ENCODE assay signal across 8 mouse cellular contexts in genomic region chr9:28404616-28405015, GRCm38 (mm10).
DNase-seq lines count a peak whose midpoint lies in the region; ATAC-seq and TF ChIP-seq lines count a peak whose summit lies in the region.

No protein-coding gene starts in this region.

- H3K9ac ChIP-seq in forebrain, embryonic 11.5 days (ENCODE audit: low read length) = no peak overlapping the region; the same call in 1 of the 2 replicates
- H3K9ac ChIP-seq in limb, embryonic 12.5 days (replicated peaks) = no peak overlapping the region

- intact Hi-C loops in gastrocnemius, adult 2 months (cut with DNase I) = loop anchor here (10.0 kb wide), 1 partner anchor 140 kb away; no protein-coding TSS in a partner anchor
- intact Hi-C loops in left cerebral cortex, postnatal 25 days (cut with DNase I) = loop anchor here (2.0 to 10.0 kb wide), 4 partner anchors 122 to 990 kb away; no protein-coding TSS in a partner anchor
- intact Hi-C loops in left cerebral cortex, postnatal 14 days (cut with DNase I) = loop anchor here (5.0 kb wide), 1 partner anchor 142 kb away; no protein-coding TSS in a partner anchor

- peaks cover 8% of the 10 kb centered on the region; the same call in 1 of the 2 replicates for H3K27me3 ChIP-seq in forebrain, embryonic 11.5 days (ENCODE audit: control insufficient read depth, insufficient read depth, low read length)
- H3K27me3 ChIP-seq in limb, embryonic 12.5 days = peaks cover 47% of the 10 kb centered on the region

- no peak for TF ChIP-seq POLR2A in bone marrow macrophage, adult 2 months (IDR thresholded peaks at IDR 0.05; ENCODE audit: borderline replicate concordance, low read depth, low read length)

- no peak for TF ChIP-seq CTCF in gastrocnemius, adult 2 months (IDR thresholded peaks at IDR 0.05)
- TF ChIP-seq CTCF in bone marrow macrophage, adult 2 months (IDR thresholded peaks at IDR 0.05; ENCODE audit: low read depth, low read length) = no peak

- ATAC-seq in forebrain, embryonic 11.5 days (replicated peaks; ENCODE audit: low FRiP score) = no peak
- no peak for ATAC-seq in limb, embryonic 12.5 days (ENCODE audit: insufficient number of reproducible peaks, insufficient read depth, low FRiP score, low TSS enrichment, low read depth)

- no peaks in the 10 kb centered on the region for H3K36me3 ChIP-seq in forebrain, embryonic 11.5 days (ENCODE audit: control insufficient read depth, insufficient read depth, low read length)
- no peaks in the 10 kb centered on the region for H3K36me3 ChIP-seq in limb, embryonic 12.5 days

- no peaks in the 10 kb centered on the region for H3K9me3 ChIP-seq in forebrain, embryonic 11.5 days (ENCODE audit: control insufficient read depth, low read length)
- no peaks in the 10 kb centered on the region for H3K9me3 ChIP-seq in limb, embryonic 12.5 days

- H3K4me3 ChIP-seq in gastrocnemius, adult 2 months = peak overlapping the region; percentile 64
- H3K4me3 ChIP-seq in bone marrow macrophage, adult 2 months (ENCODE audit: insufficient read depth, low read length) = peak overlapping the region; percentile 59; the same call in 1 of the 2 replicates
- no peak overlapping the region; the same call in 1 of the 2 replicates for H3K4me3 ChIP-seq in forebrain, embryonic 11.5 days (ENCODE audit: low read depth, low read length)
- H3K4me3 ChIP-seq in limb, embryonic 12.5 days (replicated peaks) = peak overlapping the region; percentile 58; the same call in 1 of the 2 replicates

- 65% methylated on average over 8 of the region's 8 CpGs for WGBS in forebrain, embryonic 11.5 days
- 56% methylated on average over 8 of the region's 8 CpGs for WGBS in limb, embryonic 12.5 days

- peak overlapping the region; percentile 97; the same call in 1 of the 2 replicates for H3K4me2 ChIP-seq in forebrain, embryonic 11.5 days (ENCODE audit: low read depth, low read length, severe bottlenecking)
- peak overlapping the region; percentile 99 for H3K4me2 ChIP-seq in limb, embryonic 12.5 days

- DNase-seq in gastrocnemius, adult 2 months = no peak
- no peak for DNase-seq in gastrocnemius, postnatal 25 days
- DNase-seq in forebrain, embryonic 11.5 days (ENCODE audit: low spot score) = no peak
- no peak for DNase-seq in ovary, adult 18-20 months (ENCODE audit: low spot score)
- no peak for DNase-seq in left cerebral cortex, postnatal 25 days (ENCODE audit: low spot score in 2 of 2)
- DNase-seq in left cerebral cortex, postnatal 14 days (ENCODE audit: low spot score in 2 of 2) = no peak

- H3K4me1 ChIP-seq in bone marrow macrophage, adult 2 months (ENCODE audit: control insufficient read depth, insufficient read depth, low read length) = no peaks in the 10 kb centered on the region
- H3K4me1 ChIP-seq in forebrain, embryonic 11.5 days (replicated peaks; ENCODE audit: control insufficient read depth, insufficient read depth, low read length) = no peaks in the 10 kb centered on the region; the same call in 1 of the 2 replicates
- H3K4me1 ChIP-seq in limb, embryonic 12.5 days (replicated peaks) = peaks cover 6% of the 10 kb centered on the region

- H3K27ac ChIP-seq in gastrocnemius, adult 2 months = peak overlapping the region; percentile 53; the same call in 1 of the 2 replicates
- H3K27ac ChIP-seq in bone marrow macrophage, adult 2 months (ENCODE audit: insufficient read depth, low read depth, low read length) = no peak overlapping the region
- H3K27ac ChIP-seq in forebrain, embryonic 11.5 days (ENCODE audit: low read depth, low read length) = no peak overlapping the region
- H3K27ac ChIP-seq in limb, embryonic 12.5 days = no peak overlapping the region
